17 mouse cellular contexts compared by ENCODE assay signal in genomic region chr9:13443484-13444211, GRCm38 (mm10). TPM values are rescaled to one million over a fixed set of nuclear protein-coding genes. Genes with fewer than 3 reads are reported as not detected.
DNase-seq lines count a peak whose midpoint lies in the region; ATAC-seq lines count a peak whose summit lies in the region.
"Had no signal": no experiment of that assay in that cellular context is flagged by ENCODE, and none has a peak within 500 bp of the region (broad histone marks: within the 10 kb centered on the region; RNA-seq: fewer than 3 reads in every experiment).

No protein-coding gene starts in this region.

- intact Hi-C loops in heart, postnatal 14 days (cut with DNase I): no loop called here

- 38% methylated on average over 1 of the region's 1 CpGs for WGBS in heart, embryonic 16.5 days
- WGBS in forebrain, embryonic 11.5 days: 55% methylated on average over 1 of the region's 1 CpGs

- H3K9me3 ChIP-seq in heart, embryonic 16.5 days (replicated peaks; ENCODE audit: control insufficient read depth, low read length): no peaks in the 10 kb centered on the region
- no peaks in the 10 kb centered on the region for H3K9me3 ChIP-seq in forebrain, embryonic 11.5 days (ENCODE audit: control insufficient read depth, low read length)
- H3K9me3 ChIP-seq: hindbrain, embryonic 12.5 days; liver, embryonic 13.5 days had no signal

- no peak overlapping the region for H3K4me3 ChIP-seq in heart, embryonic 16.5 days (ENCODE audit: low read length)
- H3K4me3 ChIP-seq in forebrain, embryonic 11.5 days (ENCODE audit: low read depth, low read length): no peak overlapping the region
- H3K4me3 ChIP-seq: hindbrain, embryonic 12.5 days; liver, embryonic 13.5 days had no signal

- H3K9ac ChIP-seq in heart, embryonic 16.5 days (ENCODE audit: low read length): no peak overlapping the region
- H3K9ac ChIP-seq in forebrain, embryonic 11.5 days (ENCODE audit: low read length): no peak overlapping the region
- H3K9ac ChIP-seq: hindbrain, embryonic 12.5 days; liver, embryonic 13.5 days had no signal

- DNase-seq in heart, postnatal 14 days: no peak
- peak; percentile 81 for DNase-seq in thymus, postnatal 0 days (ENCODE audit: low spot score)
- no peak for DNase-seq in thymus, postnatal 4 days
- DNase-seq in left cerebral cortex, adult 8-10 months (ENCODE audit: low spot score in 2 of 2): no peak
- no peak for DNase-seq in forebrain, embryonic 11.5 days (ENCODE audit: low spot score)
- DNase-seq in frontal cortex, postnatal 25 days (ENCODE audit: low spot score in 2 of 2): no peak
- DNase-seq: kidney, adult 8-10 months; liver, embryonic 13.5 days; midbrain, embryonic 14.5 days; spleen, adult 18-20 months; thymus, adult 2 months had no signal

- no peak overlapping the region for H3K4me2 ChIP-seq in heart, embryonic 16.5 days (ENCODE audit: low read depth, low read length)
- no peak overlapping the region for H3K4me2 ChIP-seq in forebrain, embryonic 11.5 days (ENCODE audit: low read depth, low read length, severe bottlenecking)
- H3K4me2 ChIP-seq: hindbrain, embryonic 12.5 days; liver, embryonic 13.5 days had no signal

- H3K4me1 ChIP-seq in heart, embryonic 16.5 days (ENCODE audit: control insufficient read depth, insufficient read depth, low read length): peaks cover 15% of the 10 kb centered on the region; the same call in 1 of the 2 replicates
- no peaks in the 10 kb centered on the region for H3K4me1 ChIP-seq in forebrain, embryonic 11.5 days (replicated peaks; ENCODE audit: control insufficient read depth, insufficient read depth, low read length)
- H3K4me1 ChIP-seq: hindbrain, embryonic 12.5 days had no signal

- H3K27me3 ChIP-seq in heart, embryonic 16.5 days (ENCODE audit: control insufficient read depth, insufficient read depth, low read length): no peaks in the 10 kb centered on the region
- no peaks in the 10 kb centered on the region for H3K27me3 ChIP-seq in forebrain, embryonic 11.5 days (ENCODE audit: control insufficient read depth, insufficient read depth, low read length)
- H3K27me3 ChIP-seq: hindbrain, embryonic 12.5 days; liver, embryonic 13.5 days had no signal

- H3K27ac ChIP-seq in heart, embryonic 16.5 days (ENCODE audit: low read length): no peak overlapping the region
- H3K27ac ChIP-seq in forebrain, embryonic 11.5 days (ENCODE audit: low read depth, low read length): no peak overlapping the region
- H3K27ac ChIP-seq: hindbrain, embryonic 12.5 days; liver, embryonic 13.5 days had no signal

- ATAC-seq in heart, embryonic 16.5 days (replicated peaks; ENCODE audit: extremely low read depth, insufficient read depth, low FRiP score): peak; percentile 38; the same call in 1 of the 2 replicates
- peak; percentile 86 for ATAC-seq in granulocyte monocyte progenitor cell, adult 5-6 weeks (replicated peaks; ENCODE audit: poor library complexity, severe bottlenecking)
- ATAC-seq in forebrain, embryonic 11.5 days (replicated peaks; ENCODE audit: low FRiP score): no peak

- H3K36me3 ChIP-seq in heart, embryonic 16.5 days (ENCODE audit: control insufficient read depth, insufficient read depth): no peaks in the 10 kb centered on the region
- no peaks in the 10 kb centered on the region for H3K36me3 ChIP-seq in forebrain, embryonic 11.5 days (ENCODE audit: control insufficient read depth, insufficient read depth, low read length)
- H3K36me3 ChIP-seq: hindbrain, embryonic 12.5 days; liver, embryonic 13.5 days had no signal

RNA-seq across cellular contexts. Expression of gene Gm17571, which starts 2.9 kb away (rescaled TPM):
- polyA plus RNA-seq in heart, embryonic 16.5 days (2015; fragmentation: Nextera tagmentation; extraction: Ambion mirVana): not detected in 2 replicates
- not detected for total RNA-seq in heart, postnatal 14 days (2021)
- polyA plus RNA-seq in thymus, postnatal 0 days (2015; fragmentation: Nextera tagmentation; extraction: Ambion mirVana): not detected in 2 replicates
- total RNA-seq in granulocyte monocyte progenitor cell, adult 5-6 weeks (2014; fragmentation: Nextera tagmentation): not detected in 2 replicates
- total RNA-seq in granulocyte monocyte progenitor cell, adult 5-6 weeks (2017): not detected in 2 replicates
- total RNA-seq in left cerebral cortex, adult 8-10 months (2022): not detected
- not detected in 2 replicates for polyA plus RNA-seq in forebrain, embryonic 11.5 days (2014; fragmentation: Nextera tagmentation; extraction: Ambion mirVana)
- total RNA-seq: ES-E14; gastrocnemius, adult 18-20 months; layer of hippocampus, postnatal 25 days had no signal
- polyA plus RNA-seq: hindbrain, embryonic 12.5 days; liver, embryonic 13.5 days; midbrain, embryonic 14.5 days; thymus, adult 2 months had no signal
